Mouse (Mus musculus): ENCODE results near the gene A730061H03Rik.

DNA sequence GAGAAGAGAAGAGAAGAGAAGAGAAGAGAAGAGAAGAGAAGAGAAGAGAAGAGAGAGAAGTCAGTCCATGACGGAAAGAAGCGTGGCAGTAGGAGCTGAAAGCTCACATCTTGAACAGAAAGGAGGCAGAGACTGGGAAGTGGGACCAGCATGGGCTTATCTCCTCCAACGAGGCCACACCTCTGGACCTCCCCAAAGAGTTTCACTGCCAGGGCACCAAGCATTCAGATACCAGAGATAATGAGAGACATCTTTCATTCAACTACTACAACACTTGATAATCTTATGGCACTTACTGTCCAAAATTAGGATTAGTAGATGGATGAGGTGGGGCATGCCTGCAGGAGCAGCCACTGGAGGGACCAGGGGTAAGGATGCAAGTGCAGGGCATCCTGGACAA is 4.4 kb downstream of the A730061H03Rik start:
- TF ChIP-seq TAL1 (IDR thresholded peaks at IDR 0.05; ENCODE audit: low read length) = no peak
- TF ChIP-seq GATA1 (IDR thresholded peaks at IDR 0.05; ENCODE audit: low read length) = no peak

Measured in erythroblast, embryonic 14.5 days (primary cell).